Mouse (Mus musculus) C2C12 (cell line): ENCODE results near the gene Olfr1495.

ENCODE experiments used
- CTCF ChIP-seq: IDR thresholded peaks from one replicate; pipeline ENCODE4 v1.5.1; 2011; ENCODE audit not compliant: control insufficient read depth, insufficient read depth, insufficient read length
- MYOG ChIP-seq: IDR thresholded peaks from one replicate; pipeline ENCODE4 v1.6.1; 2011; ENCODE audit not compliant: control insufficient read depth, insufficient read length; ENCODE audit errors: extremely low read depth

DNA sequence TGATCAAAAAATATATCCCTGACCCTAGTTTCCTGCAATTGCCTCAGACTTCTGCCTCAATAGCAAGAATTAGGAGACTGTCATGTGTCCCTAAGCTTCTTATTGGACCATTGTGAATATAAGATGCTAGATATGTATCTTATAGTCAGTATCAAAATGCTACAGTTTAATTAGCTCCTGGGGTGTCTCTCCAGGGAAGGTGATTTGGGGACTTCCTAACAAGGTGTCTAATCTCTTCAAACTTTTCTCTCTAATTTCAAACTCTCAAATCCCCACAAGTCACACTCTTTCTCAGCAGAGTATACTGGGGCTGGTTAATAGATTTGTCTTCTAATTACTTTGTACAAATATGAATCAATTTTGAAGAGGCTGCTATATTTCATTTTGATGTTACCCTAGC lies 33.7 kb downstream of the Olfr1495 start, which contains the start of gene Olfr1497:
- TF ChIP-seq CTCF (no peak), MYOG (no peak)
